Mouse (Mus musculus) liver, adult 10 weeks (tissue): ENCODE measurements around the gene Pmepa1. TPM values are rescaled to one million over a fixed set of nuclear protein-coding genes. Genes with fewer than 3 reads are reported as not detected.

Experiments used
- polyA plus RNA-seq: library from polyadenylated mRNA; stranded (reverse); fragments of 350-450 nt; fragmentation: Illumina TruSeq; extraction: RNeasy Lipid Tissue Mini Kit (QIAGEN cat#74804); gene quantifications from one replicate; pipeline ENCODE4 v1.2.3, GENCODE M21; 2014; ENCODE audit warnings: low read depth, low replicate concordance

Gene Pmepa1
- 0.79 TPM for polyA plus RNA-seq

GRCm38 (mm10) chr2:173276409-173276808, at the start of gene Pmepa1:
Pmepa1 (minus strand) TSS chr2:173276533.

GRCm38 (mm10) chr2:173218416-173219141, 57.8 kb downstream of the Pmepa1 start, which contains the start of gene Zbp1:
Zbp1 (minus strand) TSS chr2:173218923.

Other genes starting within 250 kb of the Pmepa1 start
- 0.45 TPM for gene Ctcfl, start 157.0 kb downstream of the Pmepa1 start, polyA plus RNA-seq
- gene Pck1, start 123.5 kb downstream of the Pmepa1 start, polyA plus RNA-seq: 660 TPM
- gene Zbp1, start 57.6 kb downstream of the Pmepa1 start, polyA plus RNA-seq: 5.1 TPM
- not detected for gene 1700021F07Rik, start 246.1 kb upstream of the Pmepa1 start, polyA plus RNA-seq